Mouse (Mus musculus): ENCODE measurements at regions not wholly inside any gene's neighbourhood (a gene's known extent, or its start where the extent isn't known, plus 50 kb on each side); places are given as distances from the start of the nearest gene placed in this dataset.

DNA sequence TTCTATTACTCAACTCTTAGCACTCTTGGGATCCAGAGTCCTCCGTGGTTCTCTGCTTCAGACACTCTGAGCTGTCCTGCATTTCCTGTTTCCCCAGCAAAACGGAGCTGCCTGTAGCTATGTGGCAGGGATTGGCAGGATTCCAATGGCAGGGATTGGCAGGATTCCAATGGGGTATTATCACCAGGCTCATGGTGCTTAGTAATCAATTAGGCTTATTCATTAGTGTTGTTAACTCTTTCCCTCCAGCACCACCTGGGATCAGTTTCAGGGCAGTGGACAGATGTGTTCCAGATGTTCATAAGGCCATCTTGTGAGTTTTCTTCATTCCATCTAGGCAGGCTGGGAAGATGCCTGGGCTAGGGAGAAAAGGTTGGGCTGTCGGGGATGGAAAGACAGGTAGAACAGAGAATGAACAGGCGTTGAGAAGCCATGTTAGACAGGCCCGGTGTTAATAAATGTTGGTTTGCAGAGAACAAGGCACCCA, 163.5 kb downstream of the Emp1 start:
- DNase-seq = no peak

DNA sequence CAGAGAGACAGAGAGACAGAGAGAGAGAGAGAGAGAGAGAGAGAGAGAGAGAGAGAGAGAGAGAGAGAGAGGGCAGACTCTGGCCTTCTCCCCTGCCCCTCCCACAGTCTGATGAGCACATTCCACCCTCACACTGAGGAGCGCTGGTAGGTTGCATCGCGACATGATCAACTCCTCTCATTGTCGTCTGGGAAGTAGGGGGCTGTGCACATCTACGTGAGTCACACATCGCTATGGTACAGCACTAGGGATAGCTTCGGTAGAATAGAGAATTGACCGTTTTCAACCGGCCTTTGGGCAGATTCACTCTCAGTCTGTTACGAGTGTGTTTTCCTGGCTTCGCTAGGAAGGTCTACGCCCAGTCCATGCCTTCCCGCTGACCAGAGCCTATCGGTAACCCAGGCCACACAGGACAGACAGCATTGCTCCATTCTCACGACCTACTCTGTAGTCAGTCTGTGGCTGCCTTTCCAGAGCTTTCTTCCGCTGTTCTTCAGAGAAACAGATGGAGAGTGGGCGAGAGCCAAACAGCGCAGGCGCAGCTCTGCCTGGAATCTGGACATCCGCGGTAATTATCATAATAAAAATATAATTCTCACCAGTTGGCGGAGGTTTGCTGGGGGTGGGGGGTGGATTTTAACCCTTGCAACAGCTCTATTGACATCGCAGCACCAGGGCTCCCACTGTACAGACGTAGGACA, 164.3 kb downstream of the Emp1 start:
- no peak for DNase-seq

DNA sequence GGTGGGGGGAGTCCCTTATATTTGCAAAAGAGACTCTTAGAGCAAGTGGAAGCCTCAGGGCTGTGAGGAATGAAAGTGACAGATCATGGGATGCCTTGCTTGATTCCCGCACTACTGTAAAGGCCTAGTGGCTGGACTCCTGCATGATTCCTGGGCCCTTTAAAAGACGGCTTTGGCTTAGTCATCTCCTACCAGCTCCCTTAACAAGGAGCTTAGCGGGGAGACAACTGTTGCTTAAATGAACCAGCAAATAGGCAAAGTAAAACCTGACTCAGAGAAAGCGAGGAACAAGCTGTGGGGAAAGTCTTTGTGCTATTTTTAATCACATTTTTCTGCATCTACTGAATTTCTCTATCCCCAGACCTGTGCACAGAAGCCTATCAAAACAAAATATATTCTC, 165.5 kb downstream of the Emp1 start:
- no peak for DNase-seq

DNA sequence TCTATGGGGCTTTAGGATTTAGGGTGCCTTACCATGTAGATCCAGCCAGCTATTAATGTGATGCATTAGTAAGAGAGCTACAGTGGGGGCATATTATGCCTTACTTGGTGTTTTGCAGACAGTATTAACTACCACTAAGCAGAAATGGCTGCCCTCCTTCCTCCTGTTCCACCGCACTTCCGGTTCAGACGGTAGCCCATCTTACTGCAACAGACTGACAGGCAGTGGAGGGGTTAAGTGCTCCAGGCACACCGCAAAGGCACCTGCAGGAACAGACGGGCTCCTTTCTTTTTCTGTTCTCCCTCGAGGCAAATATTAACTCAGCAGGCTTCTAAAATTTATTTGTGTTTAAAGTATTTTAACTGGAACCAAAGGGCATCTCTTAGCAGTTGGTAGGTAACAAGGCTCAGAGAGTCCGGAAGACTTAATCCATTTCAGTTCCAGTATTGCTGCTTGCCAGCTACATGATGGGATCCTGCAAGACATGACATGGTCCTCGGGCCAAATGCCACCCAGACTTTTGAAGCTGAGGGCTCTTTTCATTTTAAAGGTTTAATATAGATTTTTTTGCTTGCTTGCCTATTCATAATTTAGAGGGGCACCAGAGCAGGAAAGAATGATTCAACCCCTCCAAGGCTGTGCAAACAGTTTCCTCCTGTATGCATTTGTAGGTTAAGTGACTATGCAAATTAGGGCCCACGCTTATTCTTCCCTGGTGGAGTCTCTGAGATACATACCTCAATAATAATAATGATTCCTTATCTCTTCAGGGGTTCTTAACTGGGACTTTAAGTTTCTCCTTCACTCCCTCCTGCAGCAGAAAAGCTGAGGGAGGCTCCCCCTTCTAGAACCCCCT, 177.7 kb downstream of the Emp1 start:
- DNase-seq = no peak

DNA sequence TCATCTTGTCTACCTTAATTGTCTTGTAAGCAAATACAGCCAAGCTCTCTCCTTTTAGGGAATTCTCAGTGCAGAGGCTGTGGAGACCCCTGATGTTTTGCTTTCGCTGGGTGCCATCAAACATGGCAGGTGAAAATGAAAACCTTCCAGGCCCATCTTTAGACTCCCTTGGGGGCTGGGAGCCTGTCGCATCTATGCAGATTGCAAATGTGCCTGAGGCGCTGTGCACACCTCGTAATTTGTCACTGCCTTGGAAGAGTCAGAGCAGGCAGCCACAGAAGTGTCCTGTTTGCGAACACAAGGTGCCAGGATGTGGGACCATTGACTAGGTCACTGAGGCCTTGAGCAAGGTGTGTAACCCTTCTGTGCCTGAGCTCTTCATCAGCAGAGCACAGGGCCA, 179.2 kb downstream of the Emp1 start:
- no peak for DNase-seq

DNA sequence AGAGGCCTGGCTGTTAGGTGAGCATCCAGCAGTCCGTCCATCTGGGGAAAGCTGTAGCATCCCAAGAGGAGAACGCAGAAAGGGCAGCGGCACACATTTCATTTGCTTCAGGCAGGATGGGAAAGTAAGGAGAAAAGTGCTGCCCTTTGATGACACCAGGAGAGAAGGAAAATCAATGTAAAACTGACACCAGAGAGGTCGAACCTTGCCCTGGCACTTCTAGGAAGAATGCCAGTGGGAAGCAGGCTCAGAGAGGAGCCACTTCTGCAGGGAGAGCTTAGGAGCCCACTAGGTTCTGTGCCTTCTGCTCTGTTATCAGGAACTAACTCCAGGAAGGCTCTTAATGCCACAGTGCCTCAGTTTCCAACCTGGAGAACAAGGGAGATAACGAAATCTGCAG, 180.0 kb downstream of the Emp1 start:
- no peak for DNase-seq

DNA sequence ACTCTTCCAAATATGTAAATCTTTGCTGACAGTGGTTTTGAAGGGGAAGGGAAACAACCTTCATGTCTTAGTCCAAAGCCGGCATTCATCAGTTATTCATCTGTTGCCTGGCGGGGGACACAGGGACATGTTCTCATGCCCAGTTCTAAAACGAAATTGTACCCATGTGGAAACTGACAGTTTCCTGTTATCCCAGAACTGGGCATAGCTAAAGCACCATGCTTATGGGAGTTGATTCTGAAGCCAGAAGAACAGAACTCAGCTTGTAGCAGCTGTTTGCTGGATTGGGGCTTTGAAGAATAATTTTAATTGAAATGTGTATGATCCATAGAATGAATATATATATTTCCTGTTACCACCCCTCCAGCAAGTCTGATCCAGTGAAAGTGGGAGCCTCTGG, 181.0 kb downstream of the Emp1 start:
- no peak for DNase-seq

DNA sequence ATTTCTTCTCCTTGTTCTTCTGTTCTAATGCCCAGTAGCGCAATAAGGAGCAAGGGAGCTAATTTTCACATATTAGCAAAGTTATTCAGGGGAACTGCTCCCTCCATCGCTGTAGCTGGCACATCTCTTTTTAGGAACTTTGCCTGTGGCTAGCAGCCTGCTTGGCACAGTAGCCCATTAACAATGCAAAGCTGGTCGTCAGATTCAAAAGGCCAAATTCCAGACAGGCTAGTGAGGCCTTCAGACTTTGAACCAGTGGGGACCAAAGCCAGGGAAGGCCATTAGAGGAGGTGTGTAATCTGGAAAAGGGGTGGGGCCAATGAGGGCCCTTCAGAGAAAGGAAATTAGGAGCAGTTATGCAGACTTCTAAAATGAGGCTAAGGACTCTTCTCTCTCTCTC, 181.5 kb downstream of the Emp1 start:
- no peak for DNase-seq

DNA sequence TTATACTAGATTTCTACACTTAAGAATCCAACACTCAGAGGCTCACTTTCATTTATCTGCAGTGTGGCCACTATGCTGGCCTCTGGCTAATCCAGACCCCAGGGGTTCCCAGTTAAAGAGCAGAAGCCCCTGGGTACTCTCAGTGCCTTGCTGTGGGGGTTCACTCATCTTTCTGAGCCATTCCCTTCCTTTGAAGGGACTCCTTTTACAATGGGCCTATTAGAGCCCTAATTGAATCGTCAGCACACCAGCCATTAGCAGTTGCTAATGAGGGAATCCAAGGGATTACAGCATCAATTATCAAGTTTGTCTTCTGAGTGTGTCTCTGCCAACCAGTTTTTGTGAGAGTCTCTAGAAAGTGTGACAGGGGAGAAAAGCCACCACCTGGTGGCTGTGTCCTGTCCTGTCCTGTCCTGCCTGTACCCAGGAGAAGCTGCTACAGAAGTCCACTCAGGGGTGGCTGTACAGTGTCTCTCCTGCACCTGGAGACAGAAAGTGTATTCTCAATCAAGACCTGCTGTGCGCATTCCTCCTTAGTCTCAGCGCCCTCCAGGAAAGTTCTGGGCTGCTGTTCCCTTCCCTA, 188.1 kb downstream of the Emp1 start:
- no peak for DNase-seq

DNA sequence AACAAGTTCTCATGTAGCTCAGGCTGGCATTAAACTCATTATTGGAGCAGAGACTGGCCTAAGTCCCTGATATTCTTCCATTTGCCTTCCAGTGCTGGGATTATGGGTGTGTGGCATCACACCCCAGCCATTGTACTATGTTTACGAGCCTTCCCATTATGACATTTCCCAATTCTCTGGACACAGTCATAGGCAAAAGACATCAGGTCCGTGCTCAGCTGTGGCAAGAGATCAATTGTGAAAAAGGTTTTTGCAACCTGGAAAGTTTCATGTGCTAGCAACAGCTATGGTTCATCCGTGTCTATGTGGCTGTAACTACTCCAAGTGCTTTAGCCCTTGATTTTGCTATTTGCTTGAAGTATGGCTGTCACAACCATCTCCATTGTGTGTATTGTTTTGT, 190.1 kb downstream of the Emp1 start:
- no peak for DNase-seq

DNA sequence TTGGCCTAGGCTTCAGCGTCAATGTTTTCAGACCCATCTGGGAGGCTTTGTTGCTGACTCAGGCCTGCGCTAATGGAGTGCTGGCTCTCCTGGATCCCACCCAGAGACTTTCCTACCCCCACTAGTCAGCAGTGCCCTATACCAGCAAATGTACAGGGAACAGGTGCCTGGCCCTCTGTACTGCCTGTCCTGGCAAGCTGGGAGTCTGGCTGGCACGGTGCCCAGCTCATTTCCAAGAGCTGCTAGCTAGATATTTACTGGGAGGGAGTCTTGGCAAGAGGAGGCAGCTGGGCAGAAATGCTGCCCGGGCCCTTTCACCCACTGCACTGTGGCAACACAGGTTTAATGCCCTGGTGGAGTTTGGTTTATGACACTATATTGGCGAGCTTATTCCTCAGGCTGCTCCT, 197.2 kb downstream of the Emp1 start:
- peak; percentile 83 for DNase-seq

DNA sequence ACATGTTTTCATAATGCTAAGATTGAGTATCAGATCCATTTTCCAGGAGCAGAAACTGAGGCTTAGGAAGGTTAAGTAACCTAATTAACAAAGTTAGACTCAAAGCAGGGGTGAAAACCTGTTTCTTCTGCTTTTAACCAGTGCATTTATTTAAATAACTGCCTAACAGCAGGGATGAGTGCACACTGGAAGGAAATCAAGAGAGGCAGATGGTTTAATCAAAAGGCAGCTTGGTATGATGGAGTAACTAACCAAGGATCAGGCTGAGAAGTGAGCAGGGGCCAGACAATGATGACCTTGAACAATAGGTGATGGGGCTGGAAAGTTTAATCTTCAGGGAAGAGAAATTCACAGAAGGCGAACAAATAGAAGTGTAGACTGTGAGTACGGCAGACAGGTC, 199.9 kb downstream of the Emp1 start:
- no peak for DNase-seq

DNA sequence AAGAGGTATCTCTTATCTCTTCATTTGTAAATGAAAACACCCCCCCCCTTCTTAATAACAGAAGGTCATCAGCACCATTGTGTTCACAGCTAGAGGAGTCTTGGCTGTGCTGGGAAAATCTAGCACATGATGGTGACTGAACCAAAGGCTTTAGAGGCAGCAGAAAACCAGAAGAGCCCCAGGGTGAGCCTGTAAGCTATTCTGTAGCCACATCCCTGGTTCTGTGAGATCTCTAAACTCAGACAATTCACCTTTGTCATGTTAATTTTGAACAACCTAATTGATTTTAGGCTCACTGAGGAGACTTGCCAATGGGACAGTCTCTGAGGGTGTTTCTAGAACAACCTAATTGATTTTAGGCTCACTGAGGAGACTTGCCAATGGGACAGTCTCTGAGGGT, 201.4 kb downstream of the Emp1 start:
- no peak for DNase-seq

DNA sequence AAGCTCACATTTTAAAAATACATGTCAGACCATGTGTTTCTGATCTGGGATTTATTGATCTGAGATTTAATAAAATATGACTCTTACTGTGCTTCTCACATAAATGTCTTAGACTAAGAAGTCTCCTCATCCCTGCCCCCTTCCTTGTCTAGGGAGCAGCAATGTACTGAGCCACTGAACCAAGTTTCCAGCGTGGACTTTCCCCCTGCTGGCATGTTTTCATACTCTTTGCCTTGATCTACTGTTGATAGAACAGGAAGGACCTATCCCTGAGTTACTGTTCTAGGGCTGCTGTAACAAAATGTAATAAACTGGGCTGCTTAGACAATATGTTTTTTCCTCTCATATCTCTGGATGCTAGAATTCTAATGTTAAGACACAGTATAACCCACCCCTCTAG, 206.7 kb downstream of the Emp1 start:
- no peak for DNase-seq

DNA sequence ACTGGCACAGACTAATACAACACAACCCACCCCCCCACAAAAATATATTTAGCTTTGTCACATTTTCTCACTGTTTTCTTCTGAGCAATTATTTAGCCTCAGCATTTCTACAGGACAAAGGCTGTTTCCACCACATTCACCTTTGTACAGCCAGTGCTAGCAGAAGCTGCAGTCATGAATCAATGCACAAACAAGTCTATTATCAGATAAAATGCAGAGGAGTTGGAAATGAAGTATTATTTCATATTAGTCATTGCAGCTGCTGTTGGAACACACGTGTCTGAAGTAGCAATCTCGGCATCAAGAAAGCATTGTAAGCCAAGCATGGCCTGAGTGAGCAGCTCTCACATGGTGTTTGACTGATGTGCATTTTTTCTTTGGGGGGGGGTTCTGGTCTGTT, 212.9 kb downstream of the Emp1 start:
- no peak for DNase-seq

DNA sequence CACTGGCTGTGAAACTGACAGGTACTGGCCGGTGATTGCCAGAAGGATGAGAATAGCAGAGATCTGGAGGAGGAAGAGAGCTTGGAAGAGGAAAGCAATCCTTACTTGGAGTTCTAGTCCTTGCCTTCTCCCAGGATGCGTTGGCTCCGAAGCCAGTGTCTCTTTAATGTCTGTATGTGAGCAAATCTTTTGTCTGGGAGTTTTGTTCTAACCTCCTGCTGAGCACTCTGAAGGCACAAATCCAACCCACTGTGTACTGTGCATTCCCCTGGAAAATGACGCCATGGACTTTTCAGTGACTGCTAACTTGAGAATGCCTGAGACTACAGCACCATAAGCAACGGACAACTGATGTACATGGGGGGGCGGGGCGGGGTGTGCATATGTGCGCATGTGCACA, 216.4 kb downstream of the Emp1 start:
- DNase-seq = no peak

DNA sequence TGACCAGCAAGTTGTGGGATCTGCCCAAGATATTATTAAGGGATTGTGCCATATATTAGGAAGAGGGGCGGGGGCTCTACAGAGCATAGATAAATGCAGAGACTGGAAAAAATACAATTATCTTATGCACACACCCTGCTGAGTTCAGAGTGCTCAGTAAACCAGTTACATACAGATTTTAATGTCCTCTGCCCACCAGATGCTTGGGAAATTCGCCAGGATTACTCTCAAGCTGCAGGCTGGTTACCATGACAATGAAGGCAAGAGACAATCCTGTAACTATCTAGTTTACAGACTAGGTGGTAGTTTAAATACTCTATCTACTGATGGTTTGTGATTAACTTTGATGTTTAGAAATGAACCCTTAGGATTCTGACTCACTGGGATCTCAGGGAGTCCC, 220.2 kb downstream of the Emp1 start:
- no peak for DNase-seq

DNA sequence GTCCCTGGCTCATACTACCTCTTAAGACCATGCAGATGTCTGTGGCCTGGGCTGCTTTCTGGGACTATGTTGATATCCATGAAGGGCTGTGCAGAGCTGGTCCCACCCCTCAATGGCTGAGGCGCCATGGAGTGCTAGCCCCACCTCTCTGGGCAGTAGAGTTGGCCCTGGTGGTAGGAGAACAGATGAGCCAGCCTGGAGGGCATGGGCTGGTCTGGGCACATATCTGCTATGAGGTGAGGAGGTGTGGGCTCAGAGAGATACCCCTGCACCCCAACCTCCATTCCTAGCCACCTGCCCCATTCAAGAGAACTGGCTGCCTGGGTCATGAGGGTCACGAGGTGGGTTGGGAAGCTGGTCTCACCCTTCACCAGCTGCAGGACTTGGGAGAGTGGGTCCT, 222.4 kb downstream of the Emp1 start:
- DNase-seq = no peak

DNA sequence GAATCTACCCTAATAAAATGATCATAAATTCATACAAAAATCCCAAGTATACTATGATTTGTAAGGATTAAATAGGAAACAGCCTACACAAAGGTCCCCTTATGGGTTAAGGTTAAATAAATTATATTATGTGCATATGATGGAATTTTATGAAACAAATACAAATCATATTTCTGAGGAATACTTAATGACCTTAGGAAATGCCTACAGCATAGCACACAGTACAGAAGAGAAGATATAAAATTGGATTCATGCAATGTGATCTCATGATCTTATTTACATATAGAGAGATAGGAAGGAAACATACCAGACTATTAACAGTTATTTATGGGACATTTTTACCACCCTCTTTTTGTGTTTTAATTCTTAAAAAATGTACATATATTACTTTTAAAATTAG, 227.7 kb downstream of the Emp1 start:
- no peak for DNase-seq

DNA sequence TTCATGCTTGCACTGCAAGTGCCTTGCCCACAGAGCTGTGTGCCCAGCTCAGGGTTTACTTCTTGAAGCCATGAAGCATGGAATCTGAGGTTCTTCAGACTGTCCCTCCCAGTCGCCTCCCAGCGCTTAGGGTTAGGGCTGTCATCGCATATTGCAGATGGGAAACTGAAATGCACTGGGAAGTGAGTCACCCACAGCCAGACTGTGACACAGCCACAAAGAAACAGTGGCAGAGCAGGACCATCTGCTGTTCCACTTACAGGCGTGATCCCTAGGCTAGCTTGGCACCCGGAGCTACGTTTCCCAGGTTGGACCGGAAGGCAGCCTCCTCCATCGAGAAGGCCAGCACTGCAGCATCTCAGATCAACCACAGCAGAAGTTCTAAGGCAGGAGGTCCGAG, 228.7 kb downstream of the Emp1 start:
- no peak for DNase-seq

DNA sequence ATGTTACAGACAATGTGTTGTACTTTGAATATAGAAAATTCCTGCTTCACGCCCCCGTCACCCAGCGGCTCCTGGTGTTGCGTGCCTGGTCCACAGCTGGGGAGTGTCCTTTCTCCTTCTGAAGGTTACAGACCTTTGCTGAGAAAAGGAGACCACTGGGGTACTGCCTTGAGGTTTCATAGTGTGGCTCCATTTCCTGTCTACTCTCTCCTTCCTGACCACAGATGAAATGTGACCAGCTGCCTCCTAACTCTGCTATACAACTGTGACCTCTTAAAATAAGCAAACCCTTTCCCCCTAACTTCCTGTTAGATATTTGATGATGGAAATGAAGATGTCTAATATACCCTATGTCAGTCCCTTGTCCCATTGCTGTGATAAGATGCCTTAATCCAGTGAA, 234.0 kb downstream of the Emp1 start:
- DNase-seq = no peak

DNA sequence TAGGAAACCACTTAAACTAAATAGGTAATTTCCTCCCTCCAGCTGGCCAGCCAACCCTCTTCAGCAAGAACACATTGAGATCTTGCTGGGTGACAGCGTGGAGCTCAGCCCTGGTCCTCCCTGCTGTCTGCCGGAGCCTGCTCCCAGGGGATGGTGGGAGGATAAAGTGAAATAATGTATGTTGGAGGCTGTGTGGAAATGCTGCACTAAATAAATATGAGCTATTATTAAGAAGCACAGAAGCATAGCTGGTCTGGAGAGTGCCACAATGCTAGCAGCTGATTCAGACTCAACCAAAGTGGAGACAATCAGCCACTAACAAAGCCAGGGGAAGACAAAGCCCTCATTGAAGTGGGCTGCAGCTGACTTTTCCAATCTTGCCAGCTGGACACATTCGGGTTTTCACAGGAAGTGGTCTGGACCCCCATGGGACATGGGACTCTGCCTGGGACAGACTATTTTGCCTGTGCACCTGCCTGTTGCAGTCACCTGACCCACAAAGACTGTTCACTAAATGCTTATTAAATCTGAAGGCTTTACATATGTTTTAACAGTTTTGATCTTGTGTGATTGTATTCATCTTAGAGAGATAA, 248.3 kb downstream of the Emp1 start:
- DNase-seq = no peak

DNA sequence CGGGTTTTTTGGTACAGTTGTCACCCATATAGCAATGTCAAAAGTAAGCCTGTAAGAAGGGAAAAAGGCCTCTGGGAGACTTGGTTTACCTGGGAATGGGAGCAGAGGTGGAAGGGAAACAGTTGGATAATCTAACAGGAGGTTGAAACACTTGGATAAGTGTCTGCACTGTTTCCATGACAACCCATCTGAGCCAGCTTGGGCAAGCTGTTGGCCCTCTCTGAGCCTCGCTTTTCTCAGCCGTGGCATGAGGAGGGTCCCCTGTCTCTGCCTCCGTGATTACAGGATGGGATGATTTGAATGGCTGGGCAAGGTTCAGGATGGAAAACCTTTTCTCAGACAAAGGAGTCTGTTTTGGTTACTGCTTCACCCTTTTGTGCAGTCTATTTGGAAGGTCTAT, 265.6 kb downstream of the Emp1 start:
- DNase-seq = no peak

DNA sequence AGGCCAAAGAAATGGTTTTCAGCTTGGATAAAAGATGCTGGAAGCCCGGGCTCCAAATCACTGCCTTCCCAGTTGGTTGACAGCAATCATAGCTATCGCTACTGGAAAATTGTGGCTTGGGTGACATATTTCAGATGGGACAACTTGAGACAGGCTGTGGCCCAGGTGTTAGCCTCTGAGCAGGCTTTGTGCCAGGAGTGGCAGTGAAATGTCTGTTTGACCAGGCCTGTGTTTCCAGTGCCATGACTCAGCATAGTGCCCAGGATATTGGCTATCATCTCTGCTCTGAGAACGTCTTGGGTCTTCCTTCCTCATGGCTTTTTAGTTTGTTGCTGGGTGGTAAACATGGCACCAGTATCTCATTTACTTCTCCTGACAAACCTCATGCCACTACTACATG, 266.9 kb downstream of the Emp1 start:
- DNase-seq = no peak

Data from lung, postnatal 36 days (tissue).